Mouse (Mus musculus): ENCODE measurements around the gene Cacna1e.
A peak's percentile ranks its signal among the peaks of the same experiment; 100 is the strongest.

GRCm38 (mm10) chr1:154418278-154418677, 466.0 kb downstream of the Cacna1e start:
- no peak for TF ChIP-seq POLR2A (IDR thresholded peaks at IDR 0.05; ENCODE audit: extremely low read depth, insufficient read depth, low read length)
- TF ChIP-seq CTCF (IDR thresholded peaks at IDR 0.05; ENCODE audit: extremely low read depth, insufficient read depth, low read length): peak; percentile 25; the same call in 1 of the 2 replicates
